23 mouse cellular contexts compared by ENCODE assay signal in the genomic region with DNA sequence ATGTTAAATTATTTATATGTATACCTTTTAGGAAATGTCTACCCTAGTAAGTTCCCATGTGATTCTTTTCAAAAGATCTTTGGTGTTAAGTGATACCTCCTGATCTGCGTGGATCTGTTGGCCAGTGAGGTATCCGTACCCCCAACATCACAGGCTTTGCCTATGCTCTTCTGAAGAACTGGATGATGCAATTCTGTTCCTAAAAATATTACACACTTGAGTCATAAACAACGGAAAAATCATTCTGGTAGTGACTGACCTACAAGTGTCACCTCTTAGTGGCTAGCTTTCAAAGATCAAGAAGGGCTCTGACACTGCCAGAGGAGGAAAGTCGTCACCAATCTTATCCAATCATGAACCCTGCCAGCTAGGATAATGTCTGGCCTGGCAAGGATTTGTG. TPM values are rescaled to one million over a fixed set of nuclear protein-coding genes. Genes with fewer than 3 reads are reported as not detected.
"Had no signal": no experiment of that assay in that cellular context is flagged by ENCODE, and none has a peak within 500 bp of the region (broad histone marks: within the 10 kb centered on the region; RNA-seq: fewer than 3 reads in every experiment).

No protein-coding gene starts in this region.

- DNase-seq: cerebellum, adult 9-11 months; cerebellum, postnatal 10 days; cerebellum, postnatal 14 days; cerebellum, postnatal 25 days; cerebellum, postnatal 36 days; embryo, embryonic 11 days; forebrain, postnatal 0 days; gastrocnemius, adult 2 months; gastrocnemius, postnatal 10 days; gastrocnemius, postnatal 14 days; gastrocnemius, postnatal 25 days; gastrocnemius, postnatal 36 days; heart, adult 18-20 months; heart, adult 2 months had no signal

- H3K4me2 ChIP-seq: embryonic facial prominence, embryonic 12.5 days; embryonic facial prominence, embryonic 13.5 days; embryonic facial prominence, embryonic 15.5 days; forebrain, embryonic 12.5 days; forebrain, embryonic 13.5 days; forebrain, embryonic 15.5 days had no signal

- H3K4me3 ChIP-seq: embryonic facial prominence, embryonic 10.5 days; embryonic facial prominence, embryonic 12.5 days; embryonic facial prominence, embryonic 13.5 days; embryonic facial prominence, embryonic 15.5 days; erythroblast, embryonic 14.5 days; forebrain, embryonic 10.5 days; forebrain, embryonic 12.5 days; forebrain, embryonic 13.5 days; forebrain, embryonic 15.5 days; gastrocnemius, adult 2 months; heart, adult 2 months had no signal

- H3K36me3 ChIP-seq: embryonic facial prominence, embryonic 10.5 days; embryonic facial prominence, embryonic 12.5 days; embryonic facial prominence, embryonic 13.5 days; embryonic facial prominence, embryonic 15.5 days; forebrain, embryonic 10.5 days; forebrain, embryonic 12.5 days; forebrain, embryonic 15.5 days had no signal

- H3K27me3 ChIP-seq: embryonic facial prominence, embryonic 12.5 days; embryonic facial prominence, embryonic 13.5 days; embryonic facial prominence, embryonic 15.5 days; forebrain, embryonic 12.5 days; forebrain, embryonic 13.5 days; forebrain, embryonic 15.5 days had no signal

RNA-seq across cellular contexts. Expression of a gene that starts 58.6 kb away (rescaled TPM):
- polyA plus RNA-seq: erythroblast, embryonic 14.5 days had no signal
